Mouse (Mus musculus): ENCODE measurements at regions not wholly inside any gene's neighbourhood (a gene's known extent, or its start where the extent isn't known, plus 50 kb on each side); places are given as distances from the start of the nearest gene placed in this dataset.
"Not testable (repeated sequence)": the region's sequence is repeated elsewhere in the genome, so short reads cannot be mapped to it uniquely, and the experiment has no call there.

- ATAC-seq (replicated peaks; ENCODE audit: low read depth, poor library complexity, severe bottlenecking), result no peak
Measured at GRCm38 (mm10) chr8:42442786-42443185, 698.5 kb downstream of the Triml1 start.

- no peak for ATAC-seq (replicated peaks; ENCODE audit: low read depth, poor library complexity, severe bottlenecking)
Measured at GRCm38 (mm10) chr8:42402632-42403031, 738.7 kb downstream of the Triml1 start.

GRCm38 (mm10) chr8:42396886-42397285 lies 744.4 kb downstream of the Triml1 start:
- no peak for ATAC-seq (replicated peaks; ENCODE audit: low read depth, poor library complexity, severe bottlenecking)

- ATAC-seq (replicated peaks; ENCODE audit: low read depth, poor library complexity, severe bottlenecking), result no peak
Measured at GRCm38 (mm10) chr8:42388816-42389215, 752.5 kb downstream of the Triml1 start.

- no peak for ATAC-seq (replicated peaks; ENCODE audit: low read depth, poor library complexity, severe bottlenecking)
Measured at GRCm38 (mm10) chr8:42348073-42348603, 793.1 kb downstream of the Triml1 start.

GRCm38 (mm10) chr8:42334708-42335107 lies 806.6 kb downstream of the Triml1 start:
- ATAC-seq (replicated peaks; ENCODE audit: low read depth, poor library complexity, severe bottlenecking), result no peak

- ATAC-seq (replicated peaks; ENCODE audit: low read depth, poor library complexity, severe bottlenecking), result no peak
Measured at GRCm38 (mm10) chr8:42324663-42325062, 816.6 kb downstream of the Triml1 start.

- ATAC-seq (replicated peaks; ENCODE audit: low read depth, poor library complexity, severe bottlenecking), result no peak
Measured at GRCm38 (mm10) chr8:42322862-42323261, 818.4 kb downstream of the Triml1 start.

GRCm38 (mm10) chr8:42311060-42311459 lies 830.2 kb downstream of the Triml1 start:
- no peak for ATAC-seq (replicated peaks; ENCODE audit: low read depth, poor library complexity, severe bottlenecking)

- ATAC-seq (replicated peaks; ENCODE audit: low read depth, poor library complexity, severe bottlenecking), result no peak
Measured at GRCm38 (mm10) chr8:42291392-42291791, 849.9 kb downstream of the Triml1 start.

- no peak for ATAC-seq (replicated peaks; ENCODE audit: low read depth, poor library complexity, severe bottlenecking)
Measured at GRCm38 (mm10) chr8:42282011-42282410, 859.3 kb downstream of the Triml1 start.

- no peak for ATAC-seq (replicated peaks; ENCODE audit: low read depth, poor library complexity, severe bottlenecking)
Measured at GRCm38 (mm10) chr8:42253358-42253757, 836.5 kb upstream of the Frg1 start.

- not testable (repeated sequence) for ATAC-seq (replicated peaks; ENCODE audit: low read depth, poor library complexity, severe bottlenecking)
Measured at GRCm38 (mm10) chr8:42242321-42242720, 825.4 kb upstream of the Frg1 start.

- ATAC-seq (replicated peaks; ENCODE audit: low read depth, poor library complexity, severe bottlenecking), result no peak
Measured at GRCm38 (mm10) chr8:42219857-42220600, 803.2 kb upstream of the Frg1 start.

GRCm38 (mm10) chr8:42210943-42211342 lies 794.1 kb upstream of the Frg1 start:
- ATAC-seq (replicated peaks; ENCODE audit: low read depth, poor library complexity, severe bottlenecking), result no peak

- peak; percentile 71 for ATAC-seq (replicated peaks; ENCODE audit: low read depth, poor library complexity, severe bottlenecking)
Measured at GRCm38 (mm10) chr8:42209989-42210388, 793.1 kb upstream of the Frg1 start.

- no peak for ATAC-seq (replicated peaks; ENCODE audit: low read depth, poor library complexity, severe bottlenecking)
Measured at GRCm38 (mm10) chr8:42197257-42197656, 780.4 kb upstream of the Frg1 start.

- peak; percentile 94 for ATAC-seq (replicated peaks; ENCODE audit: low read depth, poor library complexity, severe bottlenecking)
Measured at GRCm38 (mm10) chr8:42193902-42194550, 777.2 kb upstream of the Frg1 start.

- ATAC-seq (replicated peaks; ENCODE audit: low read depth, poor library complexity, severe bottlenecking), result no peak
Measured at GRCm38 (mm10) chr8:42187083-42187482, 770.2 kb upstream of the Frg1 start.

- no peak for ATAC-seq (replicated peaks; ENCODE audit: low read depth, poor library complexity, severe bottlenecking)
Measured at GRCm38 (mm10) chr8:42183288-42183878, 766.5 kb upstream of the Frg1 start.

- no peak for ATAC-seq (replicated peaks; ENCODE audit: low read depth, poor library complexity, severe bottlenecking)
Measured at GRCm38 (mm10) chr8:42162441-42162840, 745.6 kb upstream of the Frg1 start.
